Mouse (Mus musculus) olfactory bulb, adult 2 months (tissue): ENCODE data around the gene Gm28635.

Source experiments
- CTCF ChIP-seq: fragments of 200-500 bp; IDR thresholded peaks from 2 replicates; pipeline ENCODE4 v1.5.1; 2012; ENCODE audit warnings: low read depth, mild to moderate bottlenecking, low read length, moderate library complexity; ENCODE audit not compliant: insufficient read depth
- POLR2A ChIP-seq: fragments of 200-500 bp; IDR thresholded peaks from 2 replicates; pipeline ENCODE4 v1.6.1; 2012; ENCODE audit warnings: mild to moderate bottlenecking, low read depth, low read length, moderate library complexity; ENCODE audit not compliant: insufficient read depth

- TF ChIP-seq POLR2A (no peak), CTCF (no peak)
These were observed 53.6 kb downstream of the Gm28635 start for GRCm38 (mm10) chr2:84624201-84624600.
